Mouse (Mus musculus): ENCODE measurements around the gene Sh2b2. TPM values are rescaled to one million over a fixed set of nuclear protein-coding genes. Genes with fewer than 3 reads are reported as not detected.
A peak's percentile ranks its signal among the peaks of the same experiment; 100 is the strongest.
"Not testable (repeated sequence)": the region's sequence is repeated elsewhere in the genome, so short reads cannot be mapped to it uniquely, and the experiment has no call there.

The Sh2b2 gene
- polyA plus RNA-seq, 1 experiment from 2014 or later = 5.3 TPM

- H3K9ac ChIP-seq (replicated peaks; ENCODE audit: low read length) = no peak overlapping the region
- no peak overlapping the region for H3K27ac ChIP-seq (ENCODE audit: low read length)
- H3K36me3 ChIP-seq (ENCODE audit: insufficient read depth, low read length) = 0 out of 2 replicates have a peak, but pooled peaks cover 1% of the 10 kb centered on the region
- no peaks in the 10 kb centered on the region for H3K9me3 ChIP-seq (ENCODE audit: low read length)
- 79% methylated on average over 18 of the region's 18 CpGs for WGBS
- no peak for ATAC-seq (ENCODE audit: low FRiP score, low TSS enrichment)
- H3K27me3 ChIP-seq (ENCODE audit: insufficient read depth, low read length) = no peaks in the 10 kb centered on the region
- no peak overlapping the region for H3K4me3 ChIP-seq (ENCODE audit: low read length)
- H3K4me2 ChIP-seq (replicated peaks; ENCODE audit: low read depth, low read length) = no peak overlapping the region
- no peaks in the 10 kb centered on the region for H3K4me1 ChIP-seq (ENCODE audit: insufficient read depth, low read length)
These were observed 29.2 kb downstream of the Sh2b2 start for GRCm38 (mm10) chr5:136217004-136217665.

- no peaks in the 10 kb centered on the region for H3K9me3 ChIP-seq (ENCODE audit: low read length)
- H3K4me2 ChIP-seq (replicated peaks; ENCODE audit: low read depth, low read length) = no peak overlapping the region
- H3K27ac ChIP-seq (ENCODE audit: low read length) = no peak overlapping the region
- no peaks in the 10 kb centered on the region for H3K36me3 ChIP-seq (ENCODE audit: insufficient read depth, low read length)
- ATAC-seq (ENCODE audit: low FRiP score, low TSS enrichment) = no peak
- H3K4me1 ChIP-seq (ENCODE audit: insufficient read depth, low read length) = no peaks in the 10 kb centered on the region
- 77% methylated on average over 5 of the region's 5 CpGs for WGBS
- H3K9ac ChIP-seq (replicated peaks; ENCODE audit: low read length) = no peak overlapping the region
- no peak overlapping the region for H3K4me3 ChIP-seq (ENCODE audit: low read length)
- H3K27me3 ChIP-seq (ENCODE audit: insufficient read depth, low read length) = no peaks in the 10 kb centered on the region
These were observed 30.4 kb downstream of the Sh2b2 start for GRCm38 (mm10) chr5:136215958-136216357.

GRCm38 (mm10) chr5:136215211-136215610 lies 31.1 kb downstream of the Sh2b2 start:
- Histone ChIP-seq H3K4me3 (ENCODE audit: low read length) (no peak overlapping the region), H3K27ac (ENCODE audit: low read length) (no peak overlapping the region), H3K9me3 (ENCODE audit: low read length) (no peaks in the 10 kb centered on the region), H3K36me3 (ENCODE audit: insufficient read depth, low read length) (no peaks in the 10 kb centered on the region), H3K4me2 (replicated peaks; ENCODE audit: low read depth, low read length) (no peak overlapping the region), H3K27me3 (ENCODE audit: insufficient read depth, low read length) (no peaks in the 10 kb centered on the region), H3K4me1 (ENCODE audit: insufficient read depth, low read length) (no peaks in the 10 kb centered on the region), H3K9ac (replicated peaks; ENCODE audit: low read length) (no peak overlapping the region)
- 86% methylated on average over 3 of the region's 3 CpGs for WGBS
- ATAC-seq (ENCODE audit: low FRiP score, low TSS enrichment) = no peak

- Histone ChIP-seq H3K9me3 (ENCODE audit: low read length) (no peaks in the 10 kb centered on the region), H3K27me3 (ENCODE audit: insufficient read depth, low read length) (no peaks in the 10 kb centered on the region), H3K4me2 (replicated peaks; ENCODE audit: low read depth, low read length) (no peak overlapping the region), H3K4me3 (ENCODE audit: low read length) (no peak overlapping the region), H3K9ac (replicated peaks; ENCODE audit: low read length) (no peak overlapping the region), H3K27ac (ENCODE audit: low read length) (no peak overlapping the region), H3K36me3 (ENCODE audit: insufficient read depth, low read length) (no peaks in the 10 kb centered on the region), H3K4me1 (ENCODE audit: insufficient read depth, low read length) (no peaks in the 10 kb centered on the region)
- 85% methylated on average over 5 of the region's 5 CpGs for WGBS
- no peak for ATAC-seq (ENCODE audit: low FRiP score, low TSS enrichment)
These were observed 32.6 kb downstream of the Sh2b2 start for GRCm38 (mm10) chr5:136213716-136214115.

GRCm38 (mm10) chr5:136212716-136213115 lies 33.6 kb downstream of the Sh2b2 start:
- no peaks in the 10 kb centered on the region for H3K27me3 ChIP-seq (ENCODE audit: insufficient read depth, low read length)
- H3K4me3 ChIP-seq (ENCODE audit: low read length) = no peak overlapping the region
- no peaks in the 10 kb centered on the region for H3K4me1 ChIP-seq (ENCODE audit: insufficient read depth, low read length)
- H3K9ac ChIP-seq (replicated peaks; ENCODE audit: low read length) = no peak overlapping the region
- no peak overlapping the region for H3K4me2 ChIP-seq (replicated peaks; ENCODE audit: low read depth, low read length)
- WGBS = 89% methylated on average over 11 of the region's 11 CpGs
- H3K9me3 ChIP-seq (ENCODE audit: low read length) = no peaks in the 10 kb centered on the region
- H3K27ac ChIP-seq (ENCODE audit: low read length) = no peak overlapping the region
- H3K36me3 ChIP-seq (ENCODE audit: insufficient read depth, low read length) = no peaks in the 10 kb centered on the region
- no peak for ATAC-seq (ENCODE audit: low FRiP score, low TSS enrichment)

DNA sequence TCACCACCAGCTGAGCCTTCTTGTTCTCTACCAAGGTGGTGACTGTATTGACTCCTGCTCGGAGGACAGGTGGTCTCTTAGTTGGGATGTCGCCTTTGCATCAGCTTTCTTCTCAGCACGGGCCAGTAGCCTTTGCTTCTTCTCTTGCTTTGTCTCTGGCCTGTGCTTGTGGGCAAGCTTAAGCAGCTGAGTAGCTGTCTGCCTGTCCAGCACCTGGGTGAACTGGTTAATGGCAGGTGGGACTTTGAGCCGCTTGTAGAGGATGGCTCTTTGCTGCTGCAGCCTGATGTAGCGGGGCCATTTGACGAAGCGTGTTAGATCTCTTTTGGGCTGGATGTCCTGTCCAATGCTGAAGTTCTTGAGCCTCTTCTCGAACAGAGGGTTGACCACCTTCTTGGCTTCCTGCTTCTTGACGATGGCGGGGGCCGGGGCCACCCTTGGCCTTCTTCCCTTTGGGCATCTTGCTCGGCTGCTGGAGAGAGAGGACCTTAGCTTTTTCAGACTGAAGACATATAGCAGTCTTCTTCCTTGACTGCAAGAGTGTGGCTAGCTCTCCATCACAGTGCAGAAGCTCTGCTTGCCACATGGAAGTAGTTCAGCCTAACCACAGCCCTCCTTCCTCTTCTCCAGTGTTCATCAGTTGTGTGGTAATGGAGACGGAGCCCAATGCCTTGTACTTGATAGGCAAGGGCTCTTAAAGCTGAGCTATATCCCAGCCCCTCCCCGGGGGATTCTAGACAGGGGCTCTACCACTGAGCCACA lies 34.8 kb downstream of the Sh2b2 start:
- not testable (repeated sequence) for H3K27ac ChIP-seq (ENCODE audit: low read length); ATAC-seq (ENCODE audit: low FRiP score, low TSS enrichment); H3K36me3 ChIP-seq (ENCODE audit: insufficient read depth, low read length); H3K9ac ChIP-seq (replicated peaks; ENCODE audit: low read length); H3K4me2 ChIP-seq (replicated peaks; ENCODE audit: low read depth, low read length); H3K4me3 ChIP-seq (ENCODE audit: low read length); H3K27me3 ChIP-seq (ENCODE audit: insufficient read depth, low read length); H3K9me3 ChIP-seq (ENCODE audit: low read length); H3K4me1 ChIP-seq (ENCODE audit: insufficient read depth, low read length)
- 97% methylated on average over 14 of the region's 14 CpGs for WGBS

DNA sequence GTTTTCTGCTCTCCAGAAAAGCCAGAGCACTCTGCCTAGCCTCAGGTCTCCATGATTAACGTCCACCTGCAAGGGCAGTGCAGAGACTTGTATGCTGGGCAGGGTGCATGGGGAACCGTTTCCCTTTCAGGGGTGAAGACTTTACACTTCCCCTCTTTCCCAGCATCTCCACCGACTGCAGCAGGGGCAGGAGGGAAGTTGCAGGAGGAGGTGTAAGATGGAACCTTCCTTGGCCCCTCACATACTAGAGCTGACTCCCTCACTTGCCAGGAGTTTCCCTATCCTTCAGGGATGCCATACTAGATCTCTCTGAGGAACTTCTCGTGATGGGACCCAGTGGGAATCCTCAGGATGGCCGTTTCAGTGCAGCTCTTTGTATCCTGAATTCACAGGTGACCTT lies 35.8 kb downstream of the Sh2b2 start:
- ATAC-seq (ENCODE audit: low FRiP score, low TSS enrichment) = no peak
- H3K4me2 ChIP-seq (replicated peaks; ENCODE audit: low read depth, low read length) = no peak overlapping the region
- no peaks in the 10 kb centered on the region for H3K4me1 ChIP-seq (ENCODE audit: insufficient read depth, low read length)
- no peak overlapping the region for H3K27ac ChIP-seq (ENCODE audit: low read length)
- H3K9me3 ChIP-seq (ENCODE audit: low read length) = no peaks in the 10 kb centered on the region
- H3K27me3 ChIP-seq (ENCODE audit: insufficient read depth, low read length) = no peaks in the 10 kb centered on the region
- WGBS = 76% methylated on average over 5 of the region's 5 CpGs
- no peak overlapping the region for H3K4me3 ChIP-seq (ENCODE audit: low read length)
- no peak overlapping the region for H3K9ac ChIP-seq (replicated peaks; ENCODE audit: low read length)
- no peaks in the 10 kb centered on the region for H3K36me3 ChIP-seq (ENCODE audit: insufficient read depth, low read length)

GRCm38 (mm10) chr5:136201832-136202231 lies 44.5 kb downstream of the Sh2b2 start:
- Histone ChIP-seq H3K4me3 (ENCODE audit: low read length) (no peak overlapping the region), H3K9ac (replicated peaks; ENCODE audit: low read length) (no peak overlapping the region)
- ATAC-seq (ENCODE audit: low FRiP score, low TSS enrichment) = peak; percentile 64

DNA sequence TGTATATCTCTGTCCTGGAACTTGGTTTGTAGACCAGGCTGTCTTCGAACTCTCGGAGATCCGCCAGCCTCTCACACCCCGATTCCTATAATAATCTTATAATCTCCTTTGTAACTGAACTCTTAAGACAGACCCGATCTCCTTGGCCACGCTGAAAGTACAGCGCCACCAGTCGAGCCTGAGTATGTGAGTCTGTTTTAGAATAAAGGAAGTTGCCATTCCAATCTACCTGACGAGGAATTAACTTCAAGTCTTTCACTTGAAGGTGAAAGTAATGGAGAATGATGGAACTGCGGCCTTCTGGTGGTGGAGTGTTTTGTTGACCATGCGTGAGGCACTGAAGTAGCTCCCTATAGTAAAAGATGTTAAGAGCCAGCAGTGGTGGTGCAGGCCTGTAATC lies 46.8 kb downstream of the Sh2b2 start:
- Histone ChIP-seq H3K9me3 (ENCODE audit: low read length) (no peaks in the 10 kb centered on the region), H3K27ac (ENCODE audit: low read length) (peak overlapping the region; percentile 90), H3K4me1 (ENCODE audit: insufficient read depth, low read length) (peaks cover 10% of the 10 kb centered on the region), H3K36me3 (ENCODE audit: insufficient read depth, low read length) (peaks cover 20% of the 10 kb centered on the region), H3K9ac (replicated peaks; ENCODE audit: low read length) (peak overlapping the region; percentile 78), H3K4me3 (ENCODE audit: low read length) (peak overlapping the region; percentile 97), H3K27me3 (ENCODE audit: insufficient read depth, low read length) (no peaks in the 10 kb centered on the region), H3K4me2 (replicated peaks; ENCODE audit: low read depth, low read length) (peak overlapping the region; percentile 61)
- ATAC-seq (ENCODE audit: low FRiP score, low TSS enrichment) = no peak
- 35% methylated on average over 11 of the region's 11 CpGs for WGBS

More at GRCm38 (mm10) chr5:136201832-136202231, 44.5 kb downstream of the Sh2b2 start:
- Histone ChIP-seq H3K27me3 (ENCODE audit: insufficient read depth, low read length) (no peaks in the 10 kb centered on the region), H3K4me2 (replicated peaks; ENCODE audit: low read depth, low read length) (no peak overlapping the region), H3K27ac (ENCODE audit: low read length) (no peak overlapping the region), H3K9me3 (ENCODE audit: low read length) (no peaks in the 10 kb centered on the region), H3K4me1 (ENCODE audit: insufficient read depth, low read length) (peaks cover 10% of the 10 kb centered on the region), H3K36me3 (ENCODE audit: insufficient read depth, low read length) (0 out of 2 replicates have a peak, but pooled peaks cover 4% of the 10 kb centered on the region)
- WGBS = 28% methylated on average over 7 of the region's 7 CpGs
